Mouse (Mus musculus) midbrain, embryonic 13.5 days (tissue): ENCODE data around the gene Sult2b1. TPM values are rescaled to one million over a fixed set of nuclear protein-coding genes. Genes with fewer than 3 reads are reported as not detected.

Experiments
- ATAC-seq: fragments of 200-750 bp; cut with Nextera tagmentation; 2 replicates; pipeline ENCODE4 v1.8.0; 2017; ENCODE audit warnings: mild to moderate bottlenecking, moderate TSS enrichment, moderate library complexity
- H3K27ac ChIP-seq: fragments of 300-500 bp; sonication (generic); 2 replicates; pipeline ENCODE4 v1.5.1; 2015; ENCODE audit warnings: inconsistent platforms, mild to moderate bottlenecking, moderate library complexity
- H3K27me3 ChIP-seq: fragments of 300-500 bp; sonication (generic); 2 replicates; pipeline ENCODE4 v1.6.1; 2015; ENCODE audit warnings: mild to moderate bottlenecking, inconsistent platforms
- H3K36me3 ChIP-seq: fragments of 300-500 bp; sonication (generic); 2 replicates; pipeline ENCODE4 v1.6.1; 2015; ENCODE audit warnings: mild to moderate bottlenecking, inconsistent platforms
- H3K4me1 ChIP-seq: fragments of 300-500 bp; sonication (generic); replicated peaks from 2 replicates; pipeline ENCODE4 v1.6.1; 2015; ENCODE audit warnings: inconsistent platforms
- H3K4me2 ChIP-seq: fragments of 300-500 bp; sonication (generic); replicated peaks from 2 replicates; pipeline ENCODE4 v1.6.1; 2015; ENCODE audit warnings: moderate library complexity, mild to moderate bottlenecking, inconsistent platforms
- H3K4me3 ChIP-seq: fragments of 300-500 bp; sonication (generic); replicated peaks from 2 replicates; pipeline ENCODE4 v1.5.1; 2015; ENCODE audit warnings: mild to moderate bottlenecking, inconsistent platforms
- H3K9ac ChIP-seq: fragments of 300-500 bp; sonication (generic); replicated peaks from 2 replicates; pipeline ENCODE4 v1.6.1; 2015; ENCODE audit warnings: mild to moderate bottlenecking, inconsistent platforms
- H3K9me3 ChIP-seq: fragments of 300-500 bp; sonication (generic); 2 replicates; pipeline ENCODE4 v1.6.1; 2016; ENCODE audit warnings: mild to moderate bottlenecking, inconsistent platforms
- WGBS: fragments of 180-500 bp; shearing (Covaris S2); methylation state at CpG from one replicate; pipeline ENCODE4 v1.1.7; 2015; 5-methylcytosine and 5-hydroxymethylcytosine counted together
- polyA plus RNA-seq: library from polyadenylated mRNA; unstranded; fragments of >200 nt; fragmentation: Nextera tagmentation; extraction: Ambion mirVana; gene quantifications from 2 replicates; pipeline ENCODE4 v1.2.1, GENCODE M21; 2015

Gene Sult2b1
- polyA plus RNA-seq, 1 experiment from 2014 or later: 5.6 TPM

GRCm38 (mm10) chr7:45697894-45698293, 86.6 kb downstream of the Sult2b1 start:
- Histone ChIP-seq H3K4me2 (no peak overlapping the region), H3K36me3 (no peaks in the 10 kb centered on the region), H3K4me1 (peaks cover 43% of the 10 kb centered on the region), H3K4me3 (no peak overlapping the region), H3K27me3 (peaks cover 28% of the 10 kb centered on the region), H3K27ac (no peak overlapping the region), H3K9ac (no peak overlapping the region), H3K9me3 (no peaks in the 10 kb centered on the region)
- 78% methylated on average over 7 of the region's 7 CpGs for WGBS
- no peak for ATAC-seq

- no peak for ATAC-seq
Observed at GRCm38 (mm10) chr7:45695098-45695497, 89.4 kb downstream of the Sult2b1 start.

GRCm38 (mm10) chr7:45693921-45694591, 90.4 kb downstream of the Sult2b1 start, which contains the start of gene Sec1:
Gene Sec1 (minus strand): TSS chr7:45694402.
- Histone ChIP-seq H3K27ac (no peak within 1 kb of the TSS), H3K27me3 (peaks cover 16% of the 10 kb centered on the region), H3K4me3 (no peak within 1 kb of the TSS), H3K4me2 (no peak within 1 kb of the TSS), H3K4me1 (peaks cover 9% of the 10 kb centered on the region; the same call in 1 of the 2 replicates), H3K9me3 (no peaks in the 10 kb centered on the region), H3K36me3 (no peaks in the 10 kb centered on the region), H3K9ac (no peak within 1 kb of the TSS)
- 89% methylated on average over 50 of the region's 50 CpGs for WGBS
- no peak for ATAC-seq

More at GRCm38 (mm10) chr7:45695098-45695497, 89.4 kb downstream of the Sult2b1 start:
- WGBS: 13% methylated on average over 6 of the region's 6 CpGs
- Histone ChIP-seq H3K9me3 (no peaks in the 10 kb centered on the region), H3K4me2 (no peak overlapping the region), H3K4me3 (no peak overlapping the region), H3K4me1 (peaks cover 19% of the 10 kb centered on the region), H3K27me3 (peaks cover 26% of the 10 kb centered on the region), H3K36me3 (no peaks in the 10 kb centered on the region), H3K27ac (no peak overlapping the region), H3K9ac (no peak overlapping the region)

GRCm38 (mm10) chr7:45692364-45692763, 92.1 kb downstream of the Sult2b1 start:
- Histone ChIP-seq H3K27me3 (0 out of 2 replicates have a peak, but pooled peaks cover 3% of the 10 kb centered on the region), H3K27ac (no peak overlapping the region), H3K9ac (no peak overlapping the region), H3K4me3 (no peak overlapping the region), H3K36me3 (no peaks in the 10 kb centered on the region), H3K4me2 (no peak overlapping the region), H3K9me3 (no peaks in the 10 kb centered on the region), H3K4me1 (0 out of 2 replicates have a peak, but pooled peaks cover 5% of the 10 kb centered on the region)
- no peak for ATAC-seq
- WGBS: 71% methylated on average over 2 of the region's 2 CpGs

GRCm38 (mm10) chr7:45689800-45690199, 94.7 kb downstream of the Sult2b1 start:
- Histone ChIP-seq H3K4me3 (no peak overlapping the region), H3K27ac (no peak overlapping the region), H3K9me3 (no peaks in the 10 kb centered on the region), H3K36me3 (no peaks in the 10 kb centered on the region), H3K4me2 (no peak overlapping the region), H3K4me1 (0 out of 2 replicates have a peak, but pooled peaks cover 2% of the 10 kb centered on the region), H3K27me3 (0 out of 2 replicates have a peak, but pooled peaks cover 3% of the 10 kb centered on the region), H3K9ac (no peak overlapping the region)
- WGBS: 86% methylated on average over 11 of the region's 11 CpGs
- ATAC-seq: no peak

GRCm38 (mm10) chr7:45689099-45689498, 95.4 kb downstream of the Sult2b1 start:
- no peak overlapping the region for H3K27ac ChIP-seq
- H3K4me3 ChIP-seq: no peak overlapping the region
- no peak overlapping the region for H3K4me2 ChIP-seq
- H3K9me3 ChIP-seq: no peaks in the 10 kb centered on the region
- 0 out of 2 replicates have a peak, but pooled peaks cover 3% of the 10 kb centered on the region for H3K27me3 ChIP-seq
- ATAC-seq: no peak
- WGBS: 66% methylated on average over 6 of the region's 6 CpGs
- no peak overlapping the region for H3K9ac ChIP-seq
- no peaks in the 10 kb centered on the region for H3K4me1 ChIP-seq
- H3K36me3 ChIP-seq: no peaks in the 10 kb centered on the region

GRCm38 (mm10) chr7:45686841-45687240, 97.6 kb downstream of the Sult2b1 start:
- 74% methylated on average over 3 of the region's 3 CpGs for WGBS

GRCm38 (mm10) chr7:45685811-45686210, 98.7 kb downstream of the Sult2b1 start:
- Histone ChIP-seq H3K4me2 (no peak overlapping the region), H3K27me3 (no peaks in the 10 kb centered on the region), H3K9me3 (no peaks in the 10 kb centered on the region), H3K27ac (no peak overlapping the region), H3K9ac (no peak overlapping the region), H3K4me1 (peaks cover 11% of the 10 kb centered on the region), H3K4me3 (no peak overlapping the region), H3K36me3 (no peaks in the 10 kb centered on the region)
- WGBS: 69% methylated on average over 10 of the region's 10 CpGs
- no peak for ATAC-seq

More at GRCm38 (mm10) chr7:45686841-45687240, 97.6 kb downstream of the Sult2b1 start:
- H3K27me3 ChIP-seq: no peaks in the 10 kb centered on the region
- no peak overlapping the region for H3K9ac ChIP-seq
- ATAC-seq: no peak
- H3K27ac ChIP-seq: no peak overlapping the region
- H3K4me3 ChIP-seq: no peak overlapping the region
- peaks cover 11% of the 10 kb centered on the region for H3K4me1 ChIP-seq
- no peaks in the 10 kb centered on the region for H3K36me3 ChIP-seq
- H3K4me2 ChIP-seq: no peak overlapping the region
- no peaks in the 10 kb centered on the region for H3K9me3 ChIP-seq

GRCm38 (mm10) chr7:45683396-45684050, 100.9 kb downstream of the Sult2b1 start, which contains the start of gene Ntn5:
Gene Ntn5 (plus strand): TSS chr7:45684022.
- H3K4me1 ChIP-seq: peaks cover 11% of the 10 kb centered on the region
- no peak within 1 kb of the TSS for H3K4me2 ChIP-seq
- no peak for ATAC-seq
- H3K9ac ChIP-seq: 0 out of 2 replicates have a peak within 1 kb of the TSS, but pooled peaks have one; percentile 46
- H3K36me3 ChIP-seq: no peaks in the 10 kb centered on the region
- no peaks in the 10 kb centered on the region for H3K9me3 ChIP-seq
- 0 out of 2 replicates have a peak within 1 kb of the TSS, but pooled peaks have one; percentile 11 for H3K4me3 ChIP-seq
- no peaks in the 10 kb centered on the region for H3K27me3 ChIP-seq
- WGBS: 76% methylated on average over 7 of the region's 7 CpGs
- peak within 1 kb of the TSS; percentile 74; the same call in 1 of the 2 replicates for H3K27ac ChIP-seq

GRCm38 (mm10) chr7:45682144-45683126, 102.0 kb downstream of the Sult2b1 start:
- ATAC-seq: peak; percentile 83
- Histone ChIP-seq H3K4me3 (peak overlapping the region; percentile 11; the same call in 1 of the 2 replicates), H3K4me2 (peak overlapping the region; percentile 43), H3K4me1 (peaks cover 11% of the 10 kb centered on the region), H3K9ac (0 out of 2 replicates have a peak overlapping the region, but pooled peaks have one; percentile 46), H3K9me3 (no peaks in the 10 kb centered on the region), H3K27me3 (no peaks in the 10 kb centered on the region), H3K27ac (peak overlapping the region; percentile 74), H3K36me3 (no peaks in the 10 kb centered on the region)
- 29% methylated on average over 14 of the region's 14 CpGs for WGBS

GRCm38 (mm10) chr7:45681046-45681736, 103.3 kb downstream of the Sult2b1 start:
- Histone ChIP-seq H3K4me2 (no peak overlapping the region), H3K36me3 (no peaks in the 10 kb centered on the region), H3K9ac (no peak overlapping the region), H3K9me3 (no peaks in the 10 kb centered on the region), H3K27me3 (no peaks in the 10 kb centered on the region), H3K27ac (no peak overlapping the region), H3K4me1 (peaks cover 11% of the 10 kb centered on the region), H3K4me3 (no peak overlapping the region)
- 86% methylated on average over 8 of the region's 8 CpGs for WGBS
- ATAC-seq: no peak
